Mouse (Mus musculus): ENCODE data around the gene Fundc2. TPM values are rescaled to one million over a fixed set of nuclear protein-coding genes. Genes with fewer than 3 reads are reported as not detected.

The Fundc2 gene
- 0.61 and 0.87 TPM in 2 replicates for polyA plus RNA-seq (2012; rRNA removed)

DNA sequence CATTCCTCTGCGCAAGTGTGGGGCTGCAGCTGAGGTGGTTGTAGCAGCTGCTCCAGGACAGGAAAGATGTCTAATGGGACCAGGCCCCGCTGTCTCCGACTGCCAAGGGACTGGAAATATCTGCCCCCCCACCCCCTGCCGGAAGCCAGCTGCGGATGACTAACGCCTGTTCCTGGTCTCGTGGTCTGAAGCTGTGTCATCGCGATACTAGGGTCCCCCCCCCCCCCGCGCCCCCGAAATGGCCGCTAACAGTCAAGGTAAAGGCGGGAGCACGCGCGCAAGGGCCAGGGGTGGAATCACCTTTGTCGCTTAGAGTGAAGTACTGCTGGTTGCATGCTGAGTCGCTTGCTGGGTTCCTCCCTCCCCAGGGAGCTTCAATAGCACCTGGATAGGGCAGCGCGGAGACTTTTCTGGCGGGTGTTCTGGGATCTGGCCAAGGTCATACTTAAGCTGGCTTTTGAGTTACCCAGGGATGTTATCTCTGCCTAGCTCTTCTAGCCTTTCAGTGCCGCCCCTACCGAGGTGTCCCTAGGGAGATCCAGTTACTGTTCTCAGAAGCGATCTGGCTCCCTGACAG is at the start of gene Fundc2, which contains the start of gene F8:
Gene Fundc2 (plus strand): TSS at position 205 of the 577 bp plus-strand sequence.
Gene F8 (minus strand): TSS at position 421 of the 577 bp plus-strand sequence.
- WGBS: 13% methylated on average over 25 of the region's 25 CpGs
- no peak for TF ChIP-seq CTCF (IDR thresholded peaks at IDR 0.05; ENCODE audit: extremely low read depth, insufficient read length, insufficient replicate concordance, low read depth, low read length)
- no peak for TF ChIP-seq POLR2A (IDR thresholded peaks at IDR 0.05; ENCODE audit: low read depth, low read length)
- Histone ChIP-seq H3K4me1 (ENCODE audit: control insufficient read depth, insufficient read depth, insufficient read length, low read length) (no peaks in the 10 kb centered on the region), H3K4me3 (ENCODE audit: low read depth, low read length) (peak within 1 kb of the TSS; percentile 94), H3K36me3 (ENCODE audit: control insufficient read depth, insufficient read depth, low read length) (no peaks in the 10 kb centered on the region), H3K27ac (ENCODE audit: insufficient read depth, low read depth, low read length) (peak within 1 kb of the TSS; percentile 72), H3K27me3 (ENCODE audit: control insufficient read depth, insufficient read depth, low read length) (no peaks in the 10 kb centered on the region)

DNA sequence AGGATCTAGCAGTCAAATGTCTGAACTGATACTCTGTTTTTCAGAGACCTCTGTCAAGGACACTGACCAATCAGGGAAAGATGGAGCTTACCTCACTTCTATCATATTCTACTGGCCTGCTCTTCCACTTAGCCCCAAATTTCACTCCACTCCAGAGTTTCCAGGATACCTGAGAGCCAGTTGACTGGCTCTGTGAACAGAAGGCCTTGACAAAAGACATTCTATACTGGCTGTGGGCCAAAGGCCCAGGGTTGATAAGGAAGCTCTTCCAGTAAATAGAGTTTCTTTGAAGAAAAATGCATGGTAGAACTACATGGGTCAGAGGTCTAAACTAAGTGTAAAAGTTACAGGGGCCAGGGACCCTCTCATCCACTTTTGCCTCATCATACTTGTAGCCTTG is 12.0 kb upstream of the Fundc2 start:
- TF ChIP-seq POLR2A (IDR thresholded peaks at IDR 0.05; ENCODE audit: low read depth, low read length) (no peak), CTCF (IDR thresholded peaks at IDR 0.05; ENCODE audit: extremely low read depth, insufficient read length, insufficient replicate concordance, low read depth, low read length) (no peak)
- H3K27me3 ChIP-seq (ENCODE audit: control insufficient read depth, insufficient read depth, low read length): no peaks in the 10 kb centered on the region
- H3K27ac ChIP-seq (ENCODE audit: insufficient read depth, low read depth, low read length): no peak overlapping the region
- H3K4me3 ChIP-seq (ENCODE audit: low read depth, low read length): no peak overlapping the region
- no peaks in the 10 kb centered on the region for H3K4me1 ChIP-seq (ENCODE audit: control insufficient read depth, insufficient read depth, insufficient read length, low read length)
- no peaks in the 10 kb centered on the region for H3K36me3 ChIP-seq (ENCODE audit: control insufficient read depth, insufficient read depth, low read length)

DNA sequence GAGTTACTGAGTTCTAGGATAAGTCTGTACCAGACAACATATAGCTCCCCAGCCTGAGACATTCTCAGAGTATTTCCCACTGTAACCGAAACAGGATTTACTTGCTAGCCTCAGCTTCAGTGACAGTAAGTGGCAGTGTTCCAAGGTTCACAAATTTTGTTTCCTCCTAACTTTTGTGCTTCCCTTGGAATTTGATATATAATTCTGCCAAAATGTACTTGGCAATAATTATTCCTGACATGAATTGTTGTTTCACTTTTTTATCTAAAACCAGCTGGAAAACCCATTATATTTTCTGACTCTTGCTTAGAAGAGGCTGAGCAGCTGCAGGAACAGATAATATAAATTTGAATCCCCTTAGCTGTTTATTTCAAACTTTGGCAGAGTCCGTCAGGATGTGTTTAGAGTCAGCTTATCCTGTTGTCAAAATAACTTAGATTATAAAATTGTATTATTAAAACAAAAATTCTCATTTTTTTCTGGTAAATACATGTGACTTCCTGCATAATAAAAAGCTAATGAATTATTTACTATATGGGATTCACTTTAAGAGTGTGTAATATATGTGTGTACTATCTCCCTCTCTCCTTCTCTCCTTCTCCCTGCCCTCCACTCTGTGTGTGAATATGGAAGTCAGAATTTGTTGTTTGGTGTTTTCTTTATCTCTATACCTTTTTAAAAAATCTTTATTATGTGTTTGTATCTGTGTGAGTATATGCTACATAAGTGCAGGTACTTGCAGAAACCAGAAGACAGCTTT is 9.4 kb upstream of the Fundc2 start:
- TF ChIP-seq POLR2A (IDR thresholded peaks at IDR 0.05; ENCODE audit: low read depth, low read length): no peak
- no peak for TF ChIP-seq CTCF (IDR thresholded peaks at IDR 0.05; ENCODE audit: extremely low read depth, insufficient read length, insufficient replicate concordance, low read depth, low read length)
- WGBS: 61% methylated on average over 2 of the region's 2 CpGs
- Histone ChIP-seq H3K4me1 (ENCODE audit: control insufficient read depth, insufficient read depth, insufficient read length, low read length) (no peaks in the 10 kb centered on the region), H3K27ac (ENCODE audit: insufficient read depth, low read depth, low read length) (no peak overlapping the region), H3K27me3 (ENCODE audit: control insufficient read depth, insufficient read depth, low read length) (no peaks in the 10 kb centered on the region), H3K36me3 (ENCODE audit: control insufficient read depth, insufficient read depth, low read length) (no peaks in the 10 kb centered on the region), H3K4me3 (ENCODE audit: low read depth, low read length) (no peak overlapping the region)

DNA sequence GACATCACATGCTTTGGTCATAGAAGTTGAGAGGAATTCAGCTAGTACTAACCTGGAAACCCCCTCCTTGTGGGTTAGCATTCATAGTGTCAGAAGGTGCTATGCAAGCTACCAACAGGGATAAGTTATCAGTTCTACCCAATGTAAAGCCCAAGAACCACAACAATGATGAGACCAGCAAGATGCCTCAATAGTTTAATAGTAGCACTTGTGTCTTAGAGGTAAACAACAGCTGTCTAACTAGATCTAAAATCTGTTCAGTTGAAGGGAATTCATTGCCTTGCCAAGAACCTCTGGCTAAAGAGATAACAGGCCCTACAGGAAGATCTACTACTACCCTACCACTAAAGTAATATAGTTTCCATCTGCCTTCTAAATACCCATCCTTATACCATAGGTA is 5.4 kb upstream of the Fundc2 start:
- Histone ChIP-seq H3K27ac (ENCODE audit: insufficient read depth, low read depth, low read length) (no peak overlapping the region), H3K4me3 (ENCODE audit: low read depth, low read length) (no peak overlapping the region), H3K4me1 (ENCODE audit: control insufficient read depth, insufficient read depth, insufficient read length, low read length) (no peaks in the 10 kb centered on the region), H3K27me3 (ENCODE audit: control insufficient read depth, insufficient read depth, low read length) (no peaks in the 10 kb centered on the region), H3K36me3 (ENCODE audit: control insufficient read depth, insufficient read depth, low read length) (no peaks in the 10 kb centered on the region)
- TF ChIP-seq CTCF (IDR thresholded peaks at IDR 0.05; ENCODE audit: extremely low read depth, insufficient read length, insufficient replicate concordance, low read depth, low read length): no peak
- no peak for TF ChIP-seq POLR2A (IDR thresholded peaks at IDR 0.05; ENCODE audit: low read depth, low read length)

DNA sequence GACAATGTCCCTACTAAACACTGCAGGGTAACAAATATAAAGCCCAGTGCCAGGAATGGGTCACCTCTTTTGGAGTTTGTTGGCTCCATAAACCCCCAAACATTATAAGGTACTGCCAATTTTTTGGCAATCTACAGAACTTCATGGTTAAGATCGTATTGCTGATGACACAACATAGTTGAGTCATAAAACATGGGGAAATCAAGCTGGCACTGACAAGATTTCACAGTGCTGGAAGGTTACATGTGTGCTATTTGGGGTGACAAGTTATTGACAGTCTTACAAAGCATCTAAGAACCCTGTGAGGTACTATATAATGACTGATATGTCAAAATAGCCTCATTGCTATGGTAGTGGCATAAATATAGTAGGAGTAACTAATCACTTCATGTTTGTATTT is 1.0 kb upstream of the Fundc2 start:
- H3K36me3 ChIP-seq (ENCODE audit: control insufficient read depth, insufficient read depth, low read length): no peaks in the 10 kb centered on the region
- no peak overlapping the region for H3K4me3 ChIP-seq (ENCODE audit: low read depth, low read length)
- no peak overlapping the region for H3K27ac ChIP-seq (ENCODE audit: insufficient read depth, low read depth, low read length)
- H3K4me1 ChIP-seq (ENCODE audit: control insufficient read depth, insufficient read depth, insufficient read length, low read length): no peaks in the 10 kb centered on the region
- H3K27me3 ChIP-seq (ENCODE audit: control insufficient read depth, insufficient read depth, low read length): no peaks in the 10 kb centered on the region
- no peak for TF ChIP-seq CTCF (IDR thresholded peaks at IDR 0.05; ENCODE audit: extremely low read depth, insufficient read length, insufficient replicate concordance, low read depth, low read length)
- no peak for TF ChIP-seq POLR2A (IDR thresholded peaks at IDR 0.05; ENCODE audit: low read depth, low read length)
- 74% methylated on average over 1 of the region's 1 CpGs for WGBS

DNA sequence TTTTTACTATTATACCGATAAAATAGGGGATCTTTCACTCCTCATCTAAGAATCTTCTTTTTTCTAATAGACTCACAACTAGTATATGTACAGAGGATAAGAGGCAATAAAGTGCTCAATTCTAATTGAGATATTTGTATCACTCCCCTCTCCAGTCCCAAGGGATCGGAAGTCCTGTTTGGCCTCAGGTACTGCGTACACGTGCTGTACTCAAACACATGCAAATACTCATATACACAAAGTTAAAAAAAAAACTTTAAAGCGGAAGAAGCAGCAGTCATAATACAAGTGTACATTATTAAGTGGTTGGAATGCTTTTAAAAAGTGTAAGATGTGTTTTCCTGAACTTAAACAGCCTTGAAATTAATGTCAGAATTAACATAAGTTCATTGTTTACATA is 500 bp upstream of the Fundc2 start:
- Histone ChIP-seq H3K27ac (ENCODE audit: insufficient read depth, low read depth, low read length) (no peak overlapping the region), H3K4me1 (ENCODE audit: control insufficient read depth, insufficient read depth, insufficient read length, low read length) (no peaks in the 10 kb centered on the region), H3K27me3 (ENCODE audit: control insufficient read depth, insufficient read depth, low read length) (no peaks in the 10 kb centered on the region), H3K36me3 (ENCODE audit: control insufficient read depth, insufficient read depth, low read length) (no peaks in the 10 kb centered on the region), H3K4me3 (ENCODE audit: low read depth, low read length) (peak overlapping the region; percentile 94; the same call in 1 of the 2 replicates)
- TF ChIP-seq CTCF (IDR thresholded peaks at IDR 0.05; ENCODE audit: extremely low read depth, insufficient read length, insufficient replicate concordance, low read depth, low read length) (no peak), POLR2A (IDR thresholded peaks at IDR 0.05; ENCODE audit: low read depth, low read length) (no peak)
- 71% methylated on average over 5 of the region's 5 CpGs for WGBS

DNA sequence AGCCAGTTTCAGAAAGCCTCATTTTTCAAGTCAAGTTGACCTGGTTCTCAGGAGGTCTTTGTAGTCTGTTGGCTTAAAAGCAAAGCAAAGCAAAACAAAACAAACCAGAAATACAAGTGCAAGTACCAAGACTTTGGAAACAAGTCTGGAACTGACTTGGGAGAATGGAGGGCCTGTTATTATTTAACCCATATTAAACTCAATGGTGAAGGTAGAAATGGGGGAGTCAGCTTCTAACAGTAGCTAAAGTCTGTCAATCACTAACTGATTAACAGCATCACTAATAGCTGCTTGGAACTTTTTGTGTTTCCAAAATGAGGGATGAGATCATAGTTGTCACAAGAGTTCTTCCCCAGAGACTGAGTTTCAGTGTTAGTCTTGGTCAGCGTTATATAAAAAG is 17.3 kb downstream of the Fundc2 start:
- no peaks in the 10 kb centered on the region for H3K27me3 ChIP-seq (ENCODE audit: control insufficient read depth, insufficient read depth, low read length)
- no peak overlapping the region for H3K4me3 ChIP-seq (ENCODE audit: low read depth, low read length)
- H3K27ac ChIP-seq (ENCODE audit: insufficient read depth, low read depth, low read length): no peak overlapping the region
- WGBS: 80% methylated on average over 1 of the region's 1 CpGs
- no peaks in the 10 kb centered on the region for H3K36me3 ChIP-seq (ENCODE audit: control insufficient read depth, insufficient read depth, low read length)
- H3K4me1 ChIP-seq (ENCODE audit: control insufficient read depth, insufficient read depth, insufficient read length, low read length): no peaks in the 10 kb centered on the region
- no peak for TF ChIP-seq POLR2A (IDR thresholded peaks at IDR 0.05; ENCODE audit: low read depth, low read length)
- no peak for TF ChIP-seq CTCF (IDR thresholded peaks at IDR 0.05; ENCODE audit: extremely low read depth, insufficient read length, insufficient replicate concordance, low read depth, low read length)

Data from small intestine, adult 2 months (tissue).